Mouse (Mus musculus): ENCODE data around the gene Zfp446. TPM values are rescaled to one million over a fixed set of nuclear protein-coding genes. Genes with fewer than 3 reads are reported as not detected.

The Zfp446 gene
- polyA plus RNA-seq, 1 experiment: 1.7 TPM

GRCm38 (mm10) chr7:13007341-13008092 lies 29.9 kb downstream of the Zfp446 start:
- Histone ChIP-seq H3K4me2 (ENCODE audit: low read depth) (no peak overlapping the region), H3K4me3 (no peak overlapping the region), H3ac (ENCODE audit: control insufficient read depth, insufficient read length) (no peak overlapping the region), H3K79me2 (ENCODE audit: control insufficient read depth, insufficient read depth) (peaks cover 14% of the 10 kb centered on the region), H3K36me3 (ENCODE audit: control insufficient read depth, insufficient read depth) (no peaks in the 10 kb centered on the region), H3K27me3 (ENCODE audit: control insufficient read depth, insufficient read depth, insufficient read length) (no peaks in the 10 kb centered on the region)
- TF ChIP-seq USF1 (IDR thresholded peaks at IDR 0.05; ENCODE audit: low read depth) (no peak), TCF12 (IDR thresholded peaks at IDR 0.05; ENCODE audit: insufficient read depth, poor library complexity, severe bottlenecking) (no peak), POLR2AphosphoS2 (IDR thresholded peaks at IDR 0.05; ENCODE audit: insufficient read length, low read depth) (no peak), MYOG (IDR thresholded peaks at IDR 0.05; ENCODE audit: control insufficient read depth in 1 of 3, insufficient read depth in 1 of 3, insufficient read length in 2 of 3, low read depth in 2 of 3) (no peak), CEBPB (IDR thresholded peaks at IDR 0.05; ENCODE audit: insufficient read depth, poor library complexity, severe bottlenecking) (no peak), SRF (IDR thresholded peaks at IDR 0.05; ENCODE audit: control insufficient read depth, insufficient read length, low read depth) (no peak), E2F4 (IDR thresholded peaks at IDR 0.05; ENCODE audit: insufficient read depth) (no peak), MYOD1 (IDR thresholded peaks at IDR 0.05; ENCODE audit: control insufficient read depth in 1 of 3, insufficient read length in 2 of 3, low read depth in 2 of 3) (no peak), TCF3 (IDR thresholded peaks at IDR 0.05; ENCODE audit: insufficient read length, low read depth) (no peak), MAX (IDR thresholded peaks at IDR 0.05; ENCODE audit: low read depth) (no peak), REST (IDR thresholded peaks at IDR 0.05; ENCODE audit: insufficient read depth, insufficient read length) (no peak), POLR2A (IDR thresholded peaks at IDR 0.05; ENCODE audit: insufficient read length, low read depth) (no peak)

- no peaks in the 10 kb centered on the region for H3K27me3 ChIP-seq (ENCODE audit: control insufficient read depth, insufficient read depth, insufficient read length)
- TF ChIP-seq REST (IDR thresholded peaks at IDR 0.05; ENCODE audit: insufficient read depth, insufficient read length) (no peak), CEBPB (IDR thresholded peaks at IDR 0.05; ENCODE audit: insufficient read depth, poor library complexity, severe bottlenecking) (no peak), MYOG (IDR thresholded peaks at IDR 0.05; ENCODE audit: control insufficient read depth in 1 of 3, insufficient read depth in 1 of 3, insufficient read length in 2 of 3, low read depth in 2 of 3) (no peak), USF1 (IDR thresholded peaks at IDR 0.05; ENCODE audit: low read depth) (peak; percentile 9), POLR2AphosphoS2 (IDR thresholded peaks at IDR 0.05; ENCODE audit: insufficient read length, low read depth) (peak; percentile 34), E2F4 (IDR thresholded peaks at IDR 0.05; ENCODE audit: insufficient read depth) (peak; percentile 58)
- H3K36me3 ChIP-seq (ENCODE audit: control insufficient read depth, insufficient read depth): no peaks in the 10 kb centered on the region
- H3K79me2 ChIP-seq (ENCODE audit: control insufficient read depth, insufficient read depth): peaks cover 14% of the 10 kb centered on the region
- peak overlapping the region; percentile 85 for H3K4me2 ChIP-seq (ENCODE audit: low read depth)
- peak overlapping the region; percentile 91 for H3K4me3 ChIP-seq
- H3ac ChIP-seq (ENCODE audit: control insufficient read depth, insufficient read length): peak overlapping the region; percentile 48
Measured at GRCm38 (mm10) chr7:13009143-13010004, 31.7 kb downstream of the Zfp446 start.

GRCm38 (mm10) chr7:13010005-13010908 lies 32.6 kb downstream of the Zfp446 start, which contains the start of gene Zbtb45:
Zbtb45 (minus strand) TSS chr7:13010034.
- Histone ChIP-seq H3ac (ENCODE audit: control insufficient read depth, insufficient read length) (peak within 1 kb of the TSS; percentile 48), H3K36me3 (ENCODE audit: control insufficient read depth, insufficient read depth) (no peaks in the 10 kb centered on the region), H3K4me3 (peak within 1 kb of the TSS; percentile 91), H3K27me3 (ENCODE audit: control insufficient read depth, insufficient read depth, insufficient read length) (no peaks in the 10 kb centered on the region), H3K4me2 (ENCODE audit: low read depth) (peak within 1 kb of the TSS; percentile 85), H3K79me2 (ENCODE audit: control insufficient read depth, insufficient read depth) (peaks cover 14% of the 10 kb centered on the region)
- TF ChIP-seq REST (IDR thresholded peaks at IDR 0.05; ENCODE audit: insufficient read depth, insufficient read length) (peak; percentile 1), POLR2A (IDR thresholded peaks at IDR 0.05; ENCODE audit: insufficient read length, low read depth) (peak; percentile 56), USF1 (IDR thresholded peaks at IDR 0.05; ENCODE audit: low read depth) (no peak)

GRCm38 (mm10) chr7:13013671-13014070 lies 36.0 kb downstream of the Zfp446 start:
- H3K36me3 ChIP-seq (ENCODE audit: control insufficient read depth, insufficient read depth): no peaks in the 10 kb centered on the region
- no peaks in the 10 kb centered on the region for H3K27me3 ChIP-seq (ENCODE audit: control insufficient read depth, insufficient read depth, insufficient read length)
- peaks cover 7% of the 10 kb centered on the region for H3K79me2 ChIP-seq (ENCODE audit: control insufficient read depth, insufficient read depth)
- TF ChIP-seq TCF3 (IDR thresholded peaks at IDR 0.05; ENCODE audit: insufficient read length, low read depth) (no peak), MAX (IDR thresholded peaks at IDR 0.05; ENCODE audit: low read depth) (no peak), E2F4 (IDR thresholded peaks at IDR 0.05; ENCODE audit: insufficient read depth) (no peak), POLR2A (IDR thresholded peaks at IDR 0.05; ENCODE audit: insufficient read length, low read depth) (no peak), USF1 (IDR thresholded peaks at IDR 0.05; ENCODE audit: low read depth) (no peak), CEBPB (IDR thresholded peaks at IDR 0.05; ENCODE audit: insufficient read depth, poor library complexity, severe bottlenecking) (no peak), POLR2AphosphoS2 (IDR thresholded peaks at IDR 0.05; ENCODE audit: insufficient read length, low read depth) (no peak)
- H3ac ChIP-seq (ENCODE audit: control insufficient read depth, insufficient read length): no peak overlapping the region
- no peak overlapping the region for H3K4me2 ChIP-seq (ENCODE audit: low read depth)
- no peak overlapping the region for H3K4me3 ChIP-seq

Data from myocyte (in vitro differentiated cells).